Mouse (Mus musculus) spleen, adult 18-20 months (tissue): ENCODE data around the gene Ppp1r10.

Experiments used
- DNase-seq, 2 experiments: peaks; one replicate each; pipeline ENCODE4 v3.0.0; 2022; ENCODE audit warnings: mixed read lengths in 2 of 2

Ppp1r10 gene

DNA sequence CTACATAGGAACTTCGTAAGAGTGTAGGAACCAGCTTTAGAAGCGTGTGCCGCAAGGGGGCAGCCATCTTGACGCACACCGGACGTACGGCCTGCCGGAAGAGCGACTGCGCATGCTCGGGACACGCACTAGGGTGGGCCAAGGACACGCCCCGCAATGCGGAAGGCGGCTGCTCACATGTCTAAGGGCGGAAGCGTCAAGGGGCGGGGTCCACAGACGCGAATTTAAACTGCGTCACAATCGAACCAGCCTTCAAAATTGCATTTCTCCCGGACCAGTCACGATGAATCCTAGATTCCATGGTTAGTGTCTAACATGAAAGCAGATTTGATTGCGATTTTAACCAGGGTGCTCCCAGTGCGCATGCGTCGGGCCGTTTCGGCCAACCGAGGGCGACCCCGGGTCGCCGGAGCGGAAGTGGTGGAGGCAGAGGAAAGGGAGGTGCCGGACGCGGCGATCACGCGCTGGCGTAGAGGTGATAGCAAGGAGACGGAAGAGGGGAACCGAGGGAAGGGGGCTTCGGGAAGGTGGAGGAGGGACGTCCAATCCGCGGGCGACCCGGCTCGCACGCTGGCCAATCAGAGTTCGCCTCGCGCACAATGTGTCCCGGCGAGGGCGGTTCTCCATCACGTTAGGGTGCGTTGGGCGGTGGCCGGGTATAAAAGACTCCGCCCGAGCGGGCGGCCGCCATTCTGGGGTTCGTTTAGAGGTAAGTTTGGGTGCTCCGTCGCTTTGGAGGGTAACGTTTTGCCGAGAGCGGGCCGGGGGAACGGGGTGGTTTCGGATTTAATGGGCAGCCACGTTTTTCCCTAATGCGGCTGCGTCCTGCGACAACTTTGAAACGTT is at the start of gene Ppp1r10, which contains the start of gene Mrps18b:
Gene Ppp1r10, plus strand, starts transcription at position 138 of the 846 bp plus-strand sequence.
Gene Mrps18b, minus strand, starts transcription at position 93 of the 846 bp plus-strand sequence.
- peak; percentile 95 to 99 for DNase-seq

DNA sequence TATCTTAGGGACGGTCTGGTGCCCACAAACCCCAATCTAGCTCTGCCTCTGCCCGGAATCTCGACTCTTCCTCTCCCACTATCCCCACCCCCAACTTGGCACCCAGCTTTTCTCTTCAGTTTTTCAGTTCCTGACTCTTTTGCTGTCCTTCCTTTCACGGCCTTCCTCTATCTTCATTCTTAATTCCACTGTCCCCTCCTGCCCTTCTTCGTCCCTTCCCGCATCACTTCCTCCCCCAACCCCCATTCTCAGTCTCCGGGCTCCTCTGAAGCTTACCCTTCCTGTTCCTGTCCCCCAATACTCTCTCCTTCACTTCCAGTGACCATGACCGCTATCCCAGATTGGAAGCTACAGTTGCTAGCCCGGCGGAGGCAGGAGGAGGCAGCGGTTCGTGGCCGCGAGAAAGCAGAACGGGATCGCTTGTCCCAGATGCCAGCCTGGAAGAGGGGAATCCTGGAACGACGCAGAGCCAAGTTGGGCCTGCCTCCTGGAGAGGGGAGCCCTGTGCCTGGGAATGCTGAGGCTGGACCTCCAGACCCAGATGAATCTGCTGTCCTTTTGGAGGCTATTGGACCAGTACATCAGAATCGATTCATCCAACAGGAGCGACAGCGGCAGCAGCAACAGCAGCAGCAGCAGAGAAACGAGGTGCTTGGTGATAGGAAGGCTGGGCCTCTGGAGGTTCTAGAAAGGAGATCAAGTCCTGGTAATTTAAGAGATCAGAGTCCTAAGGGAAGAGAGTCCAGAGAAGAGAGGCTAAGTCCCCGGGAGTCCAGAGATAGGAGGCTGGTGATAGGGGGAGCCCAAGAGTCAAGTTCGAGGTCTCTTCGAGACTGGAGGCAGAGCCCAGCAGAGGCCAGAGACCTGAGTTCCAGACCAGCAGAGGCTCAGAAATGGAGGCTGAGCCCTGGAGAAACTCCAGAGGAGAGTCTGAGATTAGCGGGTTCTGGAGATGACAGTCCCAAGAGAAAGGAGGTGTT is 49.0 kb upstream of the Ppp1r10 start:
- DNase-seq, result peak; percentile 50 to 77

- peak; percentile 59 to 70 for DNase-seq
Observed at GRCm38 (mm10) chr17:35868165-35868820, 47.9 kb upstream of the Ppp1r10 start.

DNA sequence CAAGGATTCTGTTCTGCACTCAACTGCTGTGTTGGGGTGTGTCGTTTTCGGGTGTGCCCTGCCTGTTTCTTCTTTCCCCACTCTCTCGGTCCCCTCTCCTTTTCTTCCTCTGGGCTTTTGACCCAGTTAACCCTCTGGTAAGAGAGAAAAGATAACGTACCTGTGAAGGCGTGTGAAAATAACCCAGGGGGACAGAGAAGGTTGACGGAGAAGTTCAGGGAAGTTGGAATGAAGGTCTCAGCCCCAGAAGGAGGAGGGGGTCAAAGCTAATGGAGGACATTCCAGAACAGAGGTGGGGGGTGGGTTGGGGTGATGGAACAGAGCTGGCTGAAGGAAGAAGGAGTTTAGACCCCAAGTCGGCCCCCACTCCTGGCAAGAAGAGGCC is 47.3 kb upstream of the Ppp1r10 start:
- DNase-seq, result no peak

DNA sequence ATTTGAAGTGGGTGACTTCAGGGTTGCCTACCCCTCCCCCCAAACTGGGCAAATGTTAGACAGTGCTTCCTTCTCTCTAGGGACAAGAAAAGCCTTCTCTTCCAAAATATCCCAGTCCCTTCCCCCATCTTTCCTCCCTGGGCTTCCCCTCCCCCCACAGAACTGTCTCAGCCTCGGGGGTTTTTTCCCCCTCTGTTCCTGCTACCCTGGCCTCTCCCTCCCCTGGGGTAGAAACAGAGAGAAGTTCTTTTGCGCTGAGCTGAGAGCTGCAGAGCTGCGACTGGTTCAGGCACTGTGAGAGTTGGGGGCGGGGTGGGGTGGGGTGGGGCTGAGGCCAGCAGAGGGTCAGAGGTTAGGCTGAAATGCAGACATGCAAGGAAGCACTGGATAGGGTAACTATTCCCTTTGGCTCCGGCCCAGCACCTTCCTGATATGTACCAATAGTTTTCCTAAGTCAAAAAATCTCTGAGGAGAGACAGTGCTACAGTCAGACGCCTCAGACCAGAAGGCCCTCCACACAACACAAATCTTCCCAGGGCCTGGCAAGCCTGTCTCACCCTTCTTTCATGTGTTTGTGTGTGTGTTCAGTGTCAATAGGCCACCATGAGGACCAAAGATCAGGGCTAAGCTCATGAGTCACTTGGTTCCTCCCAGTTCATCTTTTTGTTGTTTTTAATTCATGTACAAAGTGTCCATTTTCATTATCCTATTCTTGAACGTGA is 46.7 kb upstream of the Ppp1r10 start:
- DNase-seq, result peak in 1 of 2 experiments; percentile 38

GRCm38 (mm10) chr17:35870151-35870883 is 45.9 kb upstream of the Ppp1r10 start:
- peak; percentile 76 to 82 for DNase-seq

- DNase-seq, result peak in 1 of 2 experiments; percentile 46
Observed at GRCm38 (mm10) chr17:35870884-35871696, 45.1 kb upstream of the Ppp1r10 start.

DNA sequence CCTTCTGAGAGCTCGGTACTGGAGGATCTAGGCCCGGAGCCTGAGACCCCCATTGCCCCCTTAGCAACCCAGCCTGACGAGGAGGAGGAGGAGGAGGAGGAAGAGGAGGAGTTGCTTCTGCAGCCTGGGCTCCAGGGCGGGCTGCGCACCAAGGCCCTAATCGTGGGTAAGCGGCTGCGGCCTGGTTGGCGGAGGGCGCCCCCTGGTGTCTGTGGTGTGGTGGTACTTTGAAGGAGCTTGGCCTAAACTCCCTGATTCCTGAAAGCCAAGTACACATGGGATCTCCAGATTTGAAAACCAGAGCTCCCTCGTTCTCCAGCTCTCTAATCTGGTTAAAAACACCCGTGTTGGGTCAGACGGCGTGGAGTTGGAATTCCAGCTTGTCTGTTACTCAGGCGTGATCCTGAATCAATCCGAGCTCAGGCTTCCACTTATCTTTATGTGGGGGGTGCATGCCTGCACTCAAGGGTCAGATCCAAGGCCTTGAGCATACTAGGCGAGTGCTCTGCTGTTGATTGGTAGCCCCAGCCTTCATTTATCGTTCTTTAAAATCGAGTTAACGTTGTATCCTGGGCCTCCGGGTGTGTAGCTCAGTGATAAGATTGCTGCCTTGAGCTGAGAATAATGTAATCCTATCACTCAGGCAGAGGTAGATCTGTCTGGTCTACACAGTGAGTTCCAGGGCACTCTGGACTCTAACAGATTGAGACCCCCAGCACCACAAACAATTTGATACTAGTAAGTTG is 42.3 kb upstream of the Ppp1r10 start:
- peak; percentile 74 to 85 for DNase-seq

GRCm38 (mm10) chr17:35874721-35875120 is 41.5 kb upstream of the Ppp1r10 start:
- no peak for DNase-seq

DNA sequence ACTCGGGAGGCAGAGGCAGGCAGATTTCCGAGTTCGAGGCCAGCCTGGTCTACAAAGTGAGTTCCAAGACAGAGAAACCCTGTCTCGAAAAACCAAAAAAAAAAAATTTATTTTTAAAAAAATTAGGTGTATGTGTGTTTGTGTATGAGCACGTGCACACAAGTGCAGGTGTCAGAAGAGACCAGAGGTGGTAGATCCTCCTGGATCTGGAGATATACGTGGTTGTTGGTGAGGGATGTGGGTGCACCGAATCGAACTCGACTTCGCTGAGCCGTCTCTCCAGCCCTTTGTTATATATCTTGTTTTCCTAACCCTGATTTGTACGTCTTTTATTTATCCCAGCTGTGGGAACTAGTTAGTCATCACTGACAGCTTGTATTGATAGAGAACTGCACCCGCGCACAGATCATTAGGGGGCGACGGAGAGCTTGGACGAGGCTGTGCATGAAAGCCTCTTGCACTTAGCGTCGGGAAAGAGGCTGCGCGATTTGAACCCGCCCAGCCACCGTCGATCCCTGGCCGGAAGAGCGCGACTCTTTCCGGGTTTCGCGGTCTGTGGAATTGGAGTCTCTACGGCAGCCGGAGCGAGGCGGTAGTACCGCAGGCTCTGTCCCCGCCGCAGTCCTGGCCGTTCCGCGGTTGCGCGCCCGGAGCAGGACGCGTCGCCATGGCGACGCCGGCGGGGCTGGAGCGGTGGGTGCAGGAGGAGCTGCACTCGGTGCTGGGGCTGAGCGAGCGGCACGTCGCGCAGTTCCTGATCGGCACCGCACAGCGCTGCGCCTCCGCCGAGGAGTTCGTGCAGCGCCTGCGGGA is 36.8 kb upstream of the Ppp1r10 start, which contains the start of gene Dhx16:
Gene Dhx16, plus strand, starts transcription at position 575 of the 813 bp plus-strand sequence.
- peak; percentile 86 to 94 for DNase-seq

DNA sequence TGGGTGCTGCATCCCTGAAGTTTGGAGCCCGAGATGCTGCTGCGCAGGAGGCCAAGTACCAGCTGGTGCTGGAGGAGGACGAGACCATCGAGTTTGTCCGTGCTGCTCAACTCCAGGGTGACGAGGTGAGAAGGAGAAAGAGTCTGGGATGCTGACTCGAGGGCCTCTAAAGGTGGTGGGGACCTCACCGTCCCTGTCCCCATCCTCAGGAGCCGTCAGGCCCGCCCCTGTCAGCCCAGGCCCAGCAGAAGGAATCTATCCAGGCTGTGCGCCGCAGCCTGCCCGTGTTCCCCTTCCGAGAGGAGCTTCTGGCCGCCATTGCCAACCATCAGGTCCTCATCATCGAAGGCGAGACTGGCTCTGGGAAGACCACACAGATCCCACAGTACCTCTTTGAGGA is 33.3 kb upstream of the Ppp1r10 start:
- no peak for DNase-seq

- DNase-seq, result no peak
Observed at GRCm38 (mm10) chr17:35883777-35884176, 32.5 kb upstream of the Ppp1r10 start.

- no peak for DNase-seq
Observed at GRCm38 (mm10) chr17:35887725-35888124, 28.5 kb upstream of the Ppp1r10 start.

GRCm38 (mm10) chr17:35896781-35897643 is 19.2 kb upstream of the Ppp1r10 start, which contains the start of gene 2310061I04Rik:
TSS of gene 2310061I04Rik (minus strand) at chr17:35897431.
- peak; percentile 89 to 90 for DNase-seq

DNA sequence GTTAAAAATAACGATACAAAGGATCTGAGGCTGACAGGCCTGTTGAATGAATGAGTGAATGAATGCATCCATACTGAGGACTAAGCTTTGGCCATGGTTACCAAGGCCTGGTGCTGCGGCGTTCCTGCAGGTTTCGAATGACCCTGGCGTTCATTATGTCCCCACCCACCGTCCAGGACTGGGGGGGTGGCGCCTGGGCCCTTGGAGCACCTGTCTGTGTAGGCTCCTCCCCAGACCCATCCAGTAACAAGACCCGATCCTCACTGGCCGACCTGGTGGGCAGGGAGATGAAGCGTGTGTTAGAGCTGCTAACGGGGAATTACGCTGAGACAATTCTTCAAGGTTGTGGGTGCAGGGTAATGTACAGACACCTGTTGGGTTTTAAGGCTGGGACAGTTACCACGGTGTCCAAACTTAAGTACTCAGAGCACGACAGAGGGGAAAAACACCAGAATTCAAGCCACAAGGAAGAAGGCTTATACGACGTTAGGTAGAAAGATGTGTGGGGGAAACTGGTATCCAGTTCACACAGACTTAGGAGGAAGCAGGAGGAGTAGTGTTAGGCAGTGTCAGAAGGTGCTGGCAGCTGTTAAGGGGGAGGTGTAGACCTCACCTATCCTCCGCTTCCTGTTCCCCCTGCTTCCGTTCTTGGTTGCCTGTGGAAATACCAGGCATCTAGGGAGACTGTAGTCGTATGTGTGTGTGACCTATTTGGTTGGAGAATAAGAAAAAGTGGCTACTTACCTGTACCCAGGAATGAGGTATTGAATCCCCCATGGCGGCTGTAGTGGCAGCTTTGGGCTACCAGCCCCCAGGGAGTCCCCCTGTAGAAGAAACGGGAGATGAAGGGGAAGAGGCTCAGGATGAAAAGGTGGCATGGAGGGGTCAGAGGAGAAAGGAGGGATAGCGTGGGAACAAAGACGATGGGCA is 18.3 kb upstream of the Ppp1r10 start:
- no peak for DNase-seq

GRCm38 (mm10) chr17:35900636-35901035 is 15.6 kb upstream of the Ppp1r10 start:
- no peak for DNase-seq
